Mouse (Mus musculus) MEL-GATA-1-ER (cell line): ENCODE measurements around the gene Siglec1.
"Not testable (repeated sequence)": the region's sequence is repeated elsewhere in the genome, so short reads cannot be mapped to it uniquely, and the experiment has no call there.

Experiments
- DNase-seq: peaks from one replicate; pipeline ENCODE4 v3.0.0-alpha.2; 2012; ENCODE audit warnings: low read depth; ENCODE audit errors: extremely low read depth

The Siglec1 gene

DNA sequence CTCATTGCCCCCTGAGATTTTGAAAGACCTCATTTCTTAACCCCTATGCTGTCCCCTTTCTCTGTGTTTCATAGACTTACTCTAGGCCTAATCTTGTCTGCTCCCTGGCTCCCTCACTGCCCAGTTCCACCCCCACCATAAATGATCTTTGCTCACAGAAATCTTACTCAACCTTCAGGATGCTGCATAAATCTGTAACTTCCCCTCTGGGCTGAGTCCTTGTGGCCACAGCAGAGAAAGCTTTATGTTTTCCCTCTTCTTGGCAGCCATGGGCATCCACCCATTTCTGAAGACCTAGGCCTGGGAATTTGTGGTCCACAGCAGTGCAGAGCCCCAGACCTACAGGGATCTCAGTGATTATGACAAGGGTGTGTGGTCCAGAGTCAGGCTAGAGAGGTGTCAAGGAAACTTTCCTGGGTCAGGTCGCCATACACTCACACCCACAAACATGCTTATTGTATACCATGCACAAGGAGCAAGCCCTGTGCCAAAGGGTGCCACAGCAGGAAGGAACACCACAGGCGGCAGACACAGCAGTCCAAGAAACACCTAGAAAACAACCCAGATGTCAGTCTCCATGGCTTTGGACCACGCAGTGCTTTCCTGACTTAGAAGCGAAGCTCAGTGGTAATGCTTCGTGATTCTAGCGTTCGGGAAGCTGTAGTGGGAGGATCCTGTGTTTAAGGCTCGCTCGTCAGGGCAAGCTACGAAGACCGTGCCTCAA lies at the start of gene Siglec1:
Gene Siglec1 (minus strand): TSS at position 99 of the 724 bp plus-strand sequence.
- DNase-seq = no peak

GRCm38 (mm10) chr2:131135521-131136139 lies 49.1 kb upstream of the Siglec1 start:
- DNase-seq = peak; percentile 80

DNA sequence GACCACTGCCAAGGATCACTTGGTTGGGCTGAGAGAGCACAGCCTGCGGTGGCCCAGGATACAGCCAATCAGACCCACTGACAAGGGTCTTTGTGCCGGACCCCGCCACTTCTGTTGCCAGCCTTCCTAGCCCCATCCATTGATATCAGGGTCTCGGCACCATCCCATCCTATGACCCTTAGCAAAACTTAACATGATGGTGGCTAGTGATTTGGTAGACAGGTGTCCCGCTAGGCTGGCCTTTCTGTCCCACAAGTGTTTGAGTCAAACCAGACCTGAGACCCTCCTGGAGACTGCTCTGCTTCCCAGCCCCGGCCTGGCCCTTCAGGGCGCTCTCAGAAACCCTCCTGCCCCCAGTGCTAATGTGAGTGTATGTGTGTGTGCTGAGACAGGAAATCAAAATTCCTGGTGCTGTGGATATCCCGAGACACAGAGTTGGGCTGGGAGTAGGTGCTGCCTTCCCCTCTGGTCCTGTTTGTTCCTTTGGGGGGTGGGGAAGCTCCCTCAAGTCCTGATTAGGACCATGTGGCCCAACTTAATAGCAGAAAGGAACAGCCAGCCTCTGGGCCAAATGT lies 48.3 kb upstream of the Siglec1 start:
- DNase-seq = no peak

- DNase-seq = no peak
These were observed 47.8 kb upstream of the Siglec1 start for GRCm38 (mm10) chr2:131134381-131134780.

DNA sequence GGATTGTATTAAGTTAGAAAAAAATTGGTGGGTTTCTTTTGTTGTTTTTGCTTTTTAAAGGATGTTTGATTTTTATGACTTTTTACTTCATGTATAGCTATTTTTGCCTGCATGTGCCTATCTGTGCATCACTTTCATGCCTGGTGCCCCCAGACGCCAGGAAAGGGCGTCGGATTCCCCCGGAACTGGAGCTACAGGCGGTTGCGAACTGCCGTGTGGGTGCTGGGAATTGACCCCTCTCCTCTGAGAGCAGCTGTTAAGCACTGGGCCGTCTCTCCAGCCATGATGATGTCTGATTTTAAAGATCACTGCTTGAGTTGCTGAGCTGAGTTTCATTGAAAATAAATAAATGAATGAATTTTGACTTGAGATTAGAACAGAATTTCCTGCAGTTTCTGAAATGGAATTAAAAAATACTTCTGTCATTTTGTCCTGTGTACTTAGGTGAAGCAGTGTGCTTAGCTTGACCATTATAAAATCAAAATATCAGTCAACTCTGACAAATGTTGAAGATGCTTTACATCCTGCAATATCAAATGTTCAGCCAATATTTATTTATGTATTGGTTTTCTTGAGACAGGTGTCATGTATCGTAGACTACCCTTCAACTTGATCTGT lies 46.5 kb upstream of the Siglec1 start, which contains the start of gene Gm11037:
Gene Gm11037 (plus strand): TSS at position 568 of the 618 bp plus-strand sequence.
- no peak for DNase-seq

DNA sequence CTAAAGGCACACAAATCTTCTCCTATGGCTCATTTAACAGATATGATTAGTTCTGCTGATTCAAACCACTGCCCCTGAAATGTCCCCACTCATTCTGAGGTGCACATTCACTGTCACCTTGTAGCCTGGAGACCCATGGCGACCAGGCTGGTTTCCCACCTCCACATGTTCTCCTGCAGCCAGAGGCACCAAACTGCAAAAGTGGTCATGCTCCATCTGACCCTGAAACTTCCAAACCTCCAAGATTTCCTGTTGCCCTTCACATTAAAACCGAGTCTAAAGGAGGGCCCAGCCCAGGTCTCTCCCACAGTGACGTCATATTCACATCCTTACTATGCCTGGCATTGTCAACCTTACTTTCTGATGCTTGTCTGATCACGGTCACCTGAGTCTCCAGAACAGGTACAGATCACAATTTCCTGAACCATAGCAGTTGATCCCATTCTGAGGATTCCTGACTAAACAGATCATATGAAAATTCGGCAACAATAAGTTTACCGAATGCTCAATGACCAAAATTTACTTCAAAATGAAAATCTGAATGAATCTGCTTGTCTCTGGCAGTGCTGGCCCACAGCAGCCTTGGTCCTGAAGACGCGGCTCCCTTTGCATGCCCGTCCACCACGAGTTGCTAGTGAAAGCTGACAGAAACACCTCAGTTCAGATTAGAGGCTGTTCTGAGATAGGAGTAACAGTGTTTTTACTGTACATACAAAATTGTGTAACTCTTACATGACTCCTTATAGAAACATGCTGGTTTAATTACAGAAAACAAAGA lies 45.7 kb upstream of the Siglec1 start:
- DNase-seq = no peak

DNA sequence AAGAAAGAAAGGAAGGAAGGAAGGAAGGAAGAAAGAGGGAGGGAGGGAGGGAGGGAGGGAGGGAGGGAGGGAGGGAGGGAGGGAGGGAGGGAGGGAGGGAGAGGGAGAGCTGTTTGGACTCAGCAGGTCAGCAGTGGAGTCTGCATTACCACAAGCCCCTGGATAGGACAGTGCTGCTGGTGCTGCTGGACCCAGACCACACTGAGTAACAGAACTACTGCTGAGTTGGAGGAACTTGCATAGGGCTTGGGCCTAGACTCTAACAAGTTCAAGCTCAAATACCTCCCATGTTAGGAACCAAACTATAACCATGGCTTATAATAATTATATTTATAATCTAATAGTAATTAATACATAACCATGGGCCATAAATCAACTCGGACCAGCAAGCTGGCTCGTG lies 44.3 kb upstream of the Siglec1 start:
- no peak for DNase-seq

- DNase-seq = no peak
These were observed 43.3 kb upstream of the Siglec1 start for GRCm38 (mm10) chr2:131129836-131130235.

GRCm38 (mm10) chr2:131128636-131129157 lies 42.1 kb upstream of the Siglec1 start:
- DNase-seq = no peak

- no peak for DNase-seq
These were observed 41.6 kb upstream of the Siglec1 start for GRCm38 (mm10) chr2:131128211-131128610.

DNA sequence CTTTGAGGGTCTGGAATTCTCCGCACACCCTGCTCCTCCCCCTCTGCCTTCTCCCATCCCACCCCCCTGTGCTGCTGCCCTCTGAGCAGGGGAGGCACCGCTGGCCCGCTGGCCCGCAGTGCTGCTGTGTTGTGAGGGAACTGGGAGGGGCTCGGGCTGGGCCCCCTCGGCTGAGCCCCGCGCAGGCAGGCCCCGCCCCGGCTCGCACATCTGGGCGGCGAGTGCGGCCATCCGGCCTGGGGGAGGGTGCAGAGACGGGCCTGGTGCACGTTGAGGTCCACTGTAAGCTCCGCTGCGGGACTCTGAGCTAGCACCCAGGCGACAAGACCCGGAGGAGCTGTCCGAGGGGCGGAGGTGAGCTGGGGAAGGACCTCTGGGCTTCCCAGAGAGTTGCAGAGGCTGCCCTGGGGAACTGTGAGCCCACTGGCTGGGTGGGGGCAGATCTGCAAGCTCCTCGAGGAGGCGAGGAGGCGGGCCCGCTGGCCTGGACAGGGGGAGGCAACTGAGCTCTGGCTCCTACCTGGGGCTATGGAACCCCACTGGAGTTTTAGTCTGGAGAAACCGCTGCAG lies 40.7 kb upstream of the Siglec1 start, which contains the start of gene Hspa12b:
Gene Hspa12b (plus strand): TSS at position 120 of the 570 bp plus-strand sequence.
- no peak for DNase-seq

GRCm38 (mm10) chr2:131125964-131126815 lies 39.6 kb upstream of the Siglec1 start:
- DNase-seq = no peak

DNA sequence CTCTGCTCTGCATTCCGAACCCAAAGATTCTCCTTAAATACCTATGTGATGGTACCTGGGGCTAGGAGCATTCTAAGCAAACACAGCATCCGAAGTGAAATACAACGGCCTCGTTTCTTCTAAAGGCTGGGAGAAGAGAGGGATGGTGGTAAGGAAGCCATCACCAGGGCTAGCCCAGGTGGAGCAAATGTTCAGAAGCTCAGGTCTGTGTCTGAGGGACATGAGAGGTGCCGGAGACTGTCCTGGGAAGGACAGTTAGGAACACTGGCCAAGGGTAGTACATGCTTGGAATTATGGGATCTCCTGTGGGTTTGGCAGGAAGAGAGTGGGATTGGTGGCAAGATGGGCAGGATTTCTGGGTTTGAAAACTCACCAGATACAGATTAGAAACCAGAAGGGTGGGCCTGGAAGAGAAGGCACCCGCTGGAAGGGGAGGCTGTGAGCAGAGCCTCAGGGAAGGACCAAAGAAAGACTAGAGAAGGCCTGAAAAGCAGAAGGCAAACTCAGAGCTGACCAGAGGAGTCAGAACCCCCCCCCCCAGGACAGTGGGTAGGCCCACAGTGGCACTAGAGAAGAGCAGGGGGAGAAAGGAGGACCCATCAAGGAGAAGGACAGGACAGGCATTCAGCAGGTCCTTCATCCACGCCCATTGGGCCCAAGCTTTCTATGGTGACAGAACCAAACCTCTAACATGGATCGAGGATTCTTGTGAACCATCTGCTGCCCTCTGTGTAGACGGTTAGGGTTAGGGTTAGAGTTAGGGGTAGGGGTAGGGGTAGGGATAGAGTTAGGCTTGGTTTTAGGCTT lies 38.8 kb upstream of the Siglec1 start:
- DNase-seq = no peak

DNA sequence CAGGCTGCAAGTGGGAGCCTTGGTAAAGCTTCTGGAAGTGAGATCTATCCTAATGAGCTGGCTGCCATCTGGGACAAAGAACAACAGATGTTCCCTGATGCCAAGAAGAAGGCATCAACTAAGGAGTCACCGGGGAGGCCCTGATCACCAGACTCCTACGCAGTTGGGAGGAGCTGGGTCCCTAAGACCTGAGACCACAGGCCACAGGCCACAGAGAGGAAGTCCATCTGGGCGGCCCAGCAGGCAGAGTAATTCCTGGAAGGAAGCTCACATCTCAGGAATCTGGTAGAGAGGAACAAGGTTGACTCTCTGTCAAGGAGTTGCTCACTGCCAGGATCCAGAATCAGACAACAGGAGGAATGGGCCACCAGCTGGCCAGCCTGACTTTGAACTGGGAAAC lies 37.6 kb upstream of the Siglec1 start:
- DNase-seq = no peak

- no peak for DNase-seq
These were observed 32.5 kb upstream of the Siglec1 start for GRCm38 (mm10) chr2:131118968-131119574.

DNA sequence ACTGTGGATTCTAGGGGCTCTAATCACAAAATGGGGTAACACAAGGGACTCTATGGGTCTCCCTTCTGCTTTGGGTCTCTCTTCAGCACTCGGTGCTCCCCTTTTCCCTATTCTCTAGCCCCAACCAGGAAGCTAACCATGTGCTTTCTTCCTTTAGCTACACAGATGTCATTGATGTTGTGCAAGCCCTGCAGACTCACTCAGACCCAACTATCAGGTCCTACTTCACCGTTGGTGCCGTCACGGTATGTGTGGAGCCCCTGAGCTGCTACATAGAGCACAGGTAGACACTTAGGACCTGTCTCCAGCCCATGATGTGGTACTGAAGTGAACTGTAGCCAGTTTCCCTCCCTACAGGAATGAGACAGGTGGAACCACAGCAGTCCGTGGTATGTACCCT lies 19.4 kb upstream of the Siglec1 start:
- DNase-seq = no peak

DNA sequence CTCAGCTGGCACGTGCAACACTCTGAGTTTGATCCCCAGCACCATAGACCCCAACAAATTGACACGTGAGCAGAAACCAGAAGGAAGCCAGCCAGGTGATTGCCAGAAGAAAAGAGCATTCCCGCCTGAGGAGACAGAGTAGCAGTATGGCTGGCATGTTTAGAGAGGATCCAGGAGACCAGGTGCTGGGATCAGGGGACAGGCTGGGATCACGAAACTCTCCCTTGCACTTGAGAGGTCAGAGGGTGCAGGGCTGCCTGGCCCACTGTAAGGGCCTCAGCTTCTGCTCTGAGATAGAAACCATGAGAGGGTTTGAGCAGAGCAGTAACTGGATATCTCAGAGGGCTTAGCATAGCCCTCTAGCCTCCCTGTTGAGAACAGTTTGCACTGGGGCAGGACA lies 18.5 kb upstream of the Siglec1 start:
- not testable (repeated sequence) for DNase-seq

DNA sequence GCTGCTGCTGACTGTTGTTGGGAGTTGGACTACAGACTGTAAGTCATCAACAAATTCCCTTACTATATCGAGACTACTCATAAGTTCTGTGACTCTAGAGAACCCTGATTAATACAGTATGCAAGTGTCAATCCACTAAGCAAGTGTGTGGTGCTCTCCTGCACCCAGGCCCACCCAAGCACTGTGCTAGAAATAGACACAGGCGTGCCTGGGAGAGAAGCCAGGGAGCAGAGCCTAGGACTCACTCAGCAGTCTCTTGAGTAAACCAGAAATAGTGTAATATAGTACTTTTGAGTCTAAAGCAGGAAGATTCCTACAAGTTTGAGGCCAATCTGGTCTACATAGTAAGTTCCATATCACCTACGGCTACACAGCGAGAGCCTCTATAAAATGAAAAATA lies 17.5 kb upstream of the Siglec1 start:
- DNase-seq = no peak

GRCm38 (mm10) chr2:131101530-131101929 lies 15.0 kb upstream of the Siglec1 start:
- no peak for DNase-seq
